Mouse (Mus musculus) heart, embryonic 15.5 days (tissue): Measurements from ENCODE around the gene Pigyl. TPM values are rescaled to one million over a fixed set of nuclear protein-coding genes. Genes with fewer than 3 reads are reported as not detected.

ENCODE experiments used
- microRNA-seq: library from miRNA; unstranded; fragments of <30 nt; microRNA quantifications from one replicate; pipeline ENCODE4, GENCODE M21; 2016
- polyA plus RNA-seq: library from polyadenylated mRNA; unstranded; fragments of >200 nt; fragmentation: Nextera tagmentation; extraction: Ambion mirVana; gene quantifications from 2 replicates; pipeline ENCODE4 v1.2.1, GENCODE M21; 2015

The Pigyl gene
- polyA plus RNA-seq, 1 experiment from 2014 or later, result 49.2 TPM

Small RNA genes within 50 kb of the gene (microRNA-seq; reads per million reads assigned to microRNA genes)
- not detected for gene Mir7084

Other genes starting within 250 kb of the Pigyl start
- 9.7 and 15.6 TPM in 2 replicates for gene Rab3d, start 238.7 kb upstream of the Pigyl start, polyA plus RNA-seq
- 2.7 and 3.5 TPM in 2 replicates for gene Ccdc159, start 229.4 kb upstream of the Pigyl start, polyA plus RNA-seq
- 36.9 and 44.9 TPM in 2 replicates for gene Tmem205, start 229.3 kb upstream of the Pigyl start, polyA plus RNA-seq
- 3.2 and 5.7 TPM in 2 replicates for gene Plppr2, start 219.8 kb upstream of the Pigyl start, polyA plus RNA-seq
- 4.4 and 5.2 TPM in 2 replicates for gene Swsap1, start 201.1 kb upstream of the Pigyl start, polyA plus RNA-seq
- gene Epor, start 193.3 kb upstream of the Pigyl start, polyA plus RNA-seq, result 2.9 and 4.7 TPM in 2 replicates
- 1.8 and 3.0 TPM in 2 replicates for gene Rgl3, start 167.4 kb upstream of the Pigyl start, polyA plus RNA-seq
- 0.35 and 0.77 TPM in 2 replicates for gene Ccdc151, start 154.2 kb upstream of the Pigyl start, polyA plus RNA-seq
- 60.3 and 83.6 TPM in 2 replicates for gene Prkcsh, start 154.0 kb upstream of the Pigyl start, polyA plus RNA-seq
- 0.14 and 1.0 TPM in 2 replicates for gene Elavl3, start 104.8 kb upstream of the Pigyl start, polyA plus RNA-seq
- not detected in 2 replicates for gene Gm49318, start 85.6 kb upstream of the Pigyl start, polyA plus RNA-seq
- gene Zfp653, start 85.5 kb upstream of the Pigyl start, polyA plus RNA-seq, result 8.5 and 11.3 TPM in 2 replicates
- gene Ecsit, start 71.4 kb upstream of the Pigyl start, polyA plus RNA-seq, result 55.0 and 62.4 TPM in 2 replicates
- 145 and 157 TPM in 2 replicates for gene Cnn1, start 57.6 kb upstream of the Pigyl start, polyA plus RNA-seq
- 96.9 and 115 TPM in 2 replicates for gene Elof1, start 39.7 kb upstream of the Pigyl start, polyA plus RNA-seq
- gene Acp5, start 21.1 kb upstream of the Pigyl start, polyA plus RNA-seq, result 3.0 and 10.3 TPM in 2 replicates
- 0.13 and 0.52 TPM in 2 replicates for gene Zfp872, start 31.2 kb downstream of the Pigyl start, polyA plus RNA-seq
- 17.8 and 22.1 TPM in 2 replicates for gene Zfp809, start 68.9 kb downstream of the Pigyl start, polyA plus RNA-seq
- gene Zfp599, start 103.0 kb downstream of the Pigyl start, polyA plus RNA-seq, result 3.5 and 4.3 TPM in 2 replicates
- 10.8 and 14.2 TPM in 2 replicates for gene Zfp810, start 150.8 kb downstream of the Pigyl start, polyA plus RNA-seq
- 46.6 and 48.6 TPM in 2 replicates for gene Anln, start 232.3 kb downstream of the Pigyl start, polyA plus RNA-seq